Mouse (Mus musculus): ENCODE results near the gene Atp5b. TPM values are rescaled to one million over a fixed set of nuclear protein-coding genes. Genes with fewer than 3 reads are reported as not detected.

Atp5b gene
- polyA plus RNA-seq (2014; fragmentation: Nextera tagmentation; extraction: Ambion mirVana) = 1,898 and 2,035 TPM in 2 replicates

DNA sequence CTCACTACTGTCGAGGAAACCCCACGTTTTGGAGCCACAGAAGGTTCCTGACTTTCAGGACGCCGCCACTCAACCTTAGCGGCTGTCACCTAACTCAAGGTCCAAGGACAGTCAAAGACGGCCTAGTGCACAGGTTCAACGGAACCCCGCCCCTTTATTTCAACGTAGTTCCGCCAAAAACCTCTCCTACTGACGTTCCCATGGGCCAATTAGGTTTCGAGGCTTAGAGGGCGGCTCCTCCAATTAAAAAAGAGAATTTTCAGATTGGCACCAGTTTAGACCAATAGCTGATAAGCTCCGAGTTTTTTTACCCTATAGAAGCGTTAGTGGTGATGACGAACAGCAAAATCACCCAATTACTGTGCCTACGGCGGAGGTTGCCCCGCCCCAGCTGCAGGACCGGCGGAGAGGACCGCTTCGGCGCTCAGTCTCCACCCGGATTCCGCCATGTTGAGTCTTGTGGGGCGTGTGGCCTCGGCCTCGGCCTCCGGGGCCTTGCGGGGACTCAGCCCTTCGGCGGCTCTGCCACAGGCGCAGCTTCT lies at the start of gene Atp5b:
TSS of gene Atp5b (plus strand) at position 394 of the 542 bp plus-strand sequence.
- peak; percentile 99 for DNase-seq
- H3K9ac ChIP-seq (replicated peaks; ENCODE audit: low read length) = peak within 1 kb of the TSS; percentile 96
- WGBS = under 1% methylated on average over 34 of the region's 34 CpGs
- no peaks in the 10 kb centered on the region for H3K27me3 ChIP-seq (ENCODE audit: control insufficient read depth, insufficient read depth, low read length)
- peak within 1 kb of the TSS; percentile 82 for H3K4me2 ChIP-seq (ENCODE audit: low read length)
- peaks cover 11% of the 10 kb centered on the region for H3K4me1 ChIP-seq (ENCODE audit: control insufficient read depth, insufficient read depth, low read length)
- peak; percentile 98 for ATAC-seq (ENCODE audit: low FRiP score, low TSS enrichment)
- H3K4me3 ChIP-seq (replicated peaks; ENCODE audit: low read depth, low read length) = peak within 1 kb of the TSS; percentile 96
- H3K27ac ChIP-seq (replicated peaks; ENCODE audit: low read depth, low read length) = peak within 1 kb of the TSS; percentile 92
- H3K36me3 ChIP-seq (ENCODE audit: control insufficient read depth, insufficient read depth, low read length) = peaks cover 35% of the 10 kb centered on the region
- H3K9me3 ChIP-seq (ENCODE audit: control insufficient read depth, low read length) = no peaks in the 10 kb centered on the region

DNA sequence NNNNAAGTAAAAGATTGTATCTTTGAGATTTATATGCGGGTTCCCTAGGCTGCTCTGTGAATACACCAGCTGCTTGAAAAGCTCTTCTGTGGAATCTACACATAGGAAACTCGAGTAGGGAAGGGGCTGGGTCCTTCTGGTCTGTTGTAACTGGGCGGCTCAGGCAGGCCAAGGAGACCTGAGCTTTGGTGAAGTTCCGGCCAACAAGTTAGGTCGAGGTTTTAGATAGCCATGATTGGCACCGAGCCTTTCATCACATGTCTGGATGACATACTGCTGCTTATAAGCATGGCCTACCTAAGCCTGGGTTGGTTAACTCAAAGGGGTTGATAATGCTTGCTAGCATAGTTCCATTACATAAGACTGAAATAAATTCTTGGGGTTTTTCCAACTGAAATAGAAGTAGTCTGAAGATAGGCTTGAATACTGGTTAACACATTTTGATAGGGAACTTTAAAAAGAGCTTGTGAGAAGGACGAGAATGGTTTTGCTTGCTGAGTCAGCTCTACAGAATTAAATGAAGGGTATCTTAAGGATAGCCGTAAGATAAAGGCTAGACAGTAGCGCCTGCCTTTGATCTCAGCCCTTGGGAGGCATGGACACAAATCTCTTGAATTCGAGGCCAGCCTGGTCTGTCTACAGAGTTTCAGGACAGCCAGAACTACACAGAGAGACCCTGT lies 46.2 kb upstream of the Atp5b start:
- no peaks in the 10 kb centered on the region for H3K9me3 ChIP-seq (ENCODE audit: control insufficient read depth, low read length)
- no peaks in the 10 kb centered on the region for H3K27me3 ChIP-seq (ENCODE audit: control insufficient read depth, insufficient read depth, low read length)
- peak overlapping the region; percentile 96 for H3K4me2 ChIP-seq (ENCODE audit: low read length)
- ATAC-seq (ENCODE audit: low FRiP score, low TSS enrichment) = no peak
- peak; percentile 32 for DNase-seq
- H3K4me3 ChIP-seq (replicated peaks; ENCODE audit: low read depth, low read length) = peak overlapping the region; percentile 99
- peak overlapping the region; percentile 97 for H3K9ac ChIP-seq (replicated peaks; ENCODE audit: low read length)
- H3K4me1 ChIP-seq (ENCODE audit: control insufficient read depth, insufficient read depth, low read length) = peaks cover 17% of the 10 kb centered on the region
- peaks cover 32% of the 10 kb centered on the region for H3K36me3 ChIP-seq (ENCODE audit: control insufficient read depth, insufficient read depth, low read length)
- 4% methylated on average over 10 of the region's 10 CpGs for WGBS
- H3K27ac ChIP-seq (replicated peaks; ENCODE audit: low read depth, low read length) = 0 out of 2 replicates have a peak overlapping the region, but pooled peaks have one; percentile 94

DNA sequence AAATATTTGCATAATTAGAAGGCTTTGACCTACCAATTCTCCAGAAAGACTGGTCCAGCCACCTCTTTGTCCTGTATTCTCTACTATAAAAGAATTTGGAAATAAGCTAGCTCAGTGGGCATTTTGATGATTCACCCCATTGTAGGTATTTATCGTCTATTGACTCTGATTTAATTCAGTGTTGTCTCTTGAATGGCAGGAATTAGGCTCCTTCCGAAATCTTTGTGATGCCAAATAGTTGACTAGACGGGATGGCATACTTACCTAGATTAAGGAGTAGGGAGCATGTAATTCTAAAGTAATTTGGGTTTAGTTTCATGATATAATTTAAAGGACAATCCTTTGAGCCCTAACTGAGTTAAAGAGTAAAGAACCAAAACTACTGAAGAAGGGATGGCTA lies 45.2 kb upstream of the Atp5b start:
- no peak overlapping the region for H3K9ac ChIP-seq (replicated peaks; ENCODE audit: low read length)

DNA sequence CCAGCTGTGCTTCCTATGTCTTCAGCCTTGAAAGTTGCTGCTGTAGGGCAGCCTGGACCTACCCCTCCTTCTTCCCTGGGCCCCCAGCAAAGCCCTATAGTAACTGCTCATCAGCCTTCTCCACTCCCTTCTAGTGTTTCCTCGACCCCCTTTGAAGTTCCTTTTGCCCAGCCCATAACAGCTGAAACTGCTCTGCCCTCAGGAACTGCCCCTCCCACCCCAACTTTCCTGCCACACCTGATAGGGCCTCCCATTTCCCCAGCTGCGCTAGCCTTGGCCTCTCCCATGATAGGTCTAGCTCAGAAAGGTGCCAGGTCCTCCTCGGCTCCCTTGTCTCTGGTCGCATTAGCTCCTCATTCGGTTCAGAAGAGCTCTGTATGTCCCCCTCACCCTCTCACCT lies 43.9 kb upstream of the Atp5b start:
- Histone ChIP-seq H3K27me3 (ENCODE audit: control insufficient read depth, insufficient read depth, low read length) (no peaks in the 10 kb centered on the region), H3K9ac (replicated peaks; ENCODE audit: low read length) (no peak overlapping the region), H3K4me2 (ENCODE audit: low read length) (no peak overlapping the region), H3K4me3 (replicated peaks; ENCODE audit: low read depth, low read length) (no peak overlapping the region), H3K36me3 (ENCODE audit: control insufficient read depth, insufficient read depth, low read length) (peaks cover 52% of the 10 kb centered on the region), H3K9me3 (ENCODE audit: control insufficient read depth, low read length) (no peaks in the 10 kb centered on the region), H3K27ac (replicated peaks; ENCODE audit: low read depth, low read length) (no peak overlapping the region), H3K4me1 (ENCODE audit: control insufficient read depth, insufficient read depth, low read length) (peaks cover 17% of the 10 kb centered on the region)
- 77% methylated on average over 5 of the region's 5 CpGs for WGBS
- no peak for ATAC-seq (ENCODE audit: low FRiP score, low TSS enrichment)
- no peak for DNase-seq

More for the DNA sequence above, 45.2 kb upstream of the Atp5b start:
- WGBS = 48% methylated on average over 3 of the region's 3 CpGs
- Histone ChIP-seq H3K9me3 (ENCODE audit: control insufficient read depth, low read length) (no peaks in the 10 kb centered on the region), H3K4me2 (ENCODE audit: low read length) (peak overlapping the region; percentile 96), H3K4me1 (ENCODE audit: control insufficient read depth, insufficient read depth, low read length) (peaks cover 17% of the 10 kb centered on the region), H3K36me3 (ENCODE audit: control insufficient read depth, insufficient read depth, low read length) (peaks cover 39% of the 10 kb centered on the region), H3K27ac (replicated peaks; ENCODE audit: low read depth, low read length) (no peak overlapping the region), H3K27me3 (ENCODE audit: control insufficient read depth, insufficient read depth, low read length) (no peaks in the 10 kb centered on the region), H3K4me3 (replicated peaks; ENCODE audit: low read depth, low read length) (no peak overlapping the region)
- DNase-seq = no peak
- no peak for ATAC-seq (ENCODE audit: low FRiP score, low TSS enrichment)

DNA sequence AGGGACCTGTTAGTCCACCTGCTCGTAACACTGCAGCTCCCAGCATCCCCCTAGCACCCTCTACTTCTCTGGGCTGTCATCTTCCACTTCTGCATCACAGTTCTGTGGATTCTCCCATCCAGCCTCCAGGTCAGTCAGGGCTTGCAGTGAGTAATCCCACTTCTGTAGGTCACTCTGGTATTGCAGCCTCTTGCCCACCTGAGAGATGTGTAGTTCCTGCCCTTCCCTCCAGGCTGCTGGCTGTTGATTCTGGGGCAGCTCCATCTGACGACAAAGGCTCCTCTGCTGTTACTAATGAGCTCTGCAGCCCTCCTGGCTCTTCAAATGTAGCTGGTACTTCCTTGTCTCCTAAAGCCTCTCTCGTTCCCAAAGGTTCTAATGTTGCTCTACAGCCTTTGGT lies 43.2 kb upstream of the Atp5b start:
- no peak overlapping the region for H3K9ac ChIP-seq (replicated peaks; ENCODE audit: low read length)
- no peaks in the 10 kb centered on the region for H3K9me3 ChIP-seq (ENCODE audit: control insufficient read depth, low read length)
- no peak overlapping the region for H3K4me3 ChIP-seq (replicated peaks; ENCODE audit: low read depth, low read length)
- no peak for DNase-seq
- H3K4me2 ChIP-seq (ENCODE audit: low read length) = no peak overlapping the region
- H3K27ac ChIP-seq (replicated peaks; ENCODE audit: low read depth, low read length) = no peak overlapping the region
- 72% methylated on average over 3 of the region's 3 CpGs for WGBS
- ATAC-seq (ENCODE audit: low FRiP score, low TSS enrichment) = no peak
- peaks cover 13% of the 10 kb centered on the region for H3K4me1 ChIP-seq (ENCODE audit: control insufficient read depth, insufficient read depth, low read length)
- peaks cover 59% of the 10 kb centered on the region for H3K36me3 ChIP-seq (ENCODE audit: control insufficient read depth, insufficient read depth, low read length)
- H3K27me3 ChIP-seq (ENCODE audit: control insufficient read depth, insufficient read depth, low read length) = no peaks in the 10 kb centered on the region

DNA sequence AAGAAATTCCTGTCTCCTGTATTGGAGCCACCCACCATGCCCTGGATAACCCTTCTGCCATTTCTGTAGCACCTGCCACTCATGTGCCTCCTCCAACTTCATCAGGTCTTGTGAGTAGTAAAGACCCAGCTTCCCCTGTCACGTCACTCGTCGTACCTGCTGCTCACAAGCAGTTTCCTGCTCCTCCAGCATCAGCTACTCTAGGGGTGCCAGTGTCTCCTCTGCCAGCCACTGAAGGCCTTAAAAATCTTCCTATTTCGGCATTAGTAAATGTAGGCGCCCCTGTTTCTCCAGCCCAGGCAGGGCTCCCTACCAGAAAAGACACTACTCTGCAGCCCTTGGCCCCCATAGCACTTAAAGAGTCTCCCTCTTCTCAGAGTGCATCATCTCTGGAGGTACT lies 42.8 kb upstream of the Atp5b start:
- Histone ChIP-seq H3K36me3 (ENCODE audit: control insufficient read depth, insufficient read depth, low read length) (peaks cover 62% of the 10 kb centered on the region), H3K4me2 (ENCODE audit: low read length) (no peak overlapping the region), H3K27me3 (ENCODE audit: control insufficient read depth, insufficient read depth, low read length) (no peaks in the 10 kb centered on the region), H3K9me3 (ENCODE audit: control insufficient read depth, low read length) (no peaks in the 10 kb centered on the region), H3K4me1 (ENCODE audit: control insufficient read depth, insufficient read depth, low read length) (peaks cover 11% of the 10 kb centered on the region), H3K4me3 (replicated peaks; ENCODE audit: low read depth, low read length) (no peak overlapping the region), H3K9ac (replicated peaks; ENCODE audit: low read length) (no peak overlapping the region), H3K27ac (replicated peaks; ENCODE audit: low read depth, low read length) (no peak overlapping the region)
- ATAC-seq (ENCODE audit: low FRiP score, low TSS enrichment) = no peak
- 89% methylated on average over 5 of the region's 5 CpGs for WGBS
- no peak for DNase-seq

DNA sequence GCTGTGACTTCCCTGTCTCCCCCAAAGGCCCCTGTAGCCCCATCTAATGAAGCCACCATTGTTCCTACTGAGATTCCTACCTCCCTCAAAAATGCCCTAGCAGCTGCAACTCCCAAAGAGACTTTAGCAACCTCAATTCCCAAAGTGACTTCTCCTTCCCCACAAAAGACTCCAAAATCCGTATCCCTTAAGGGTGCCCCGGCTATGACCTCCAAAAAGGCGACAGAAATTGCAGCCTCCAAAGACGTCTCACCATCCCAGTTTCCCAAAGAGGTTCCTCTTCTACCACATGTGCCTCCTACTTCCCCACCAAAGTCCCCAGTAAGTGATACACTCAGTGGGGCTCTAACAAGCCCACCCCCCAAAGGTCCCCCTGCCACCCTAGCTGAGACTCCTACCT lies 41.4 kb upstream of the Atp5b start:
- Histone ChIP-seq H3K4me2 (ENCODE audit: low read length) (no peak overlapping the region), H3K9me3 (ENCODE audit: control insufficient read depth, low read length) (no peaks in the 10 kb centered on the region), H3K27ac (replicated peaks; ENCODE audit: low read depth, low read length) (no peak overlapping the region), H3K4me1 (ENCODE audit: control insufficient read depth, insufficient read depth, low read length) (peaks cover 9% of the 10 kb centered on the region), H3K36me3 (ENCODE audit: control insufficient read depth, insufficient read depth, low read length) (peaks cover 73% of the 10 kb centered on the region), H3K9ac (replicated peaks; ENCODE audit: low read length) (no peak overlapping the region), H3K27me3 (ENCODE audit: control insufficient read depth, insufficient read depth, low read length) (no peaks in the 10 kb centered on the region), H3K4me3 (replicated peaks; ENCODE audit: low read depth, low read length) (no peak overlapping the region)
- no peak for DNase-seq
- 86% methylated on average over 4 of the region's 4 CpGs for WGBS
- ATAC-seq (ENCODE audit: low FRiP score, low TSS enrichment) = no peak

DNA sequence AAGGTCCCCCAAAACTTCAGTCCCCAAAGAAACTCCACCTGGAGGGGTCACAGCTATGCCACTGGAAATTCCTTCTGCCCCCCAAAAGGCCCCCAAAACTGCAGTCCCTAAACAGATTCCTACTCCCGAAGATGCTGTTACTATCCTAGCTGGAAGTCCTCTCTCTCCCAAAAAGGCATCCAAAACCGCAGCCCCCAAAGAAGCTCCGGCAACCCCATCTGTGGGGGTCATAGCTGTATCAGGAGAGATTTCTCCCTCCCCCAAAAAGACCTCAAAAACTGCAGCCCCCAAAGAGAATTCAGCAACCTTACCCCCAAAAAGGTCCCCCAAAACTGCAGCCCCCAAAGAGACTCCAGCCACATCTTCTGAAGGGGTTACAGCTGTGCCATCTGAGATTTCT lies 40.6 kb upstream of the Atp5b start:
- DNase-seq (no peak), ATAC-seq (ENCODE audit: low FRiP score, low TSS enrichment) (no peak)
- Histone ChIP-seq H3K9ac (replicated peaks; ENCODE audit: low read length) (no peak overlapping the region), H3K4me2 (ENCODE audit: low read length) (no peak overlapping the region), H3K9me3 (ENCODE audit: control insufficient read depth, low read length) (no peaks in the 10 kb centered on the region), H3K36me3 (ENCODE audit: control insufficient read depth, insufficient read depth, low read length) (peaks cover 79% of the 10 kb centered on the region), H3K27ac (replicated peaks; ENCODE audit: low read depth, low read length) (no peak overlapping the region), H3K4me1 (ENCODE audit: control insufficient read depth, insufficient read depth, low read length) (peaks cover under 1% of the 10 kb centered on the region), H3K4me3 (replicated peaks; ENCODE audit: low read depth, low read length) (no peak overlapping the region), H3K27me3 (ENCODE audit: control insufficient read depth, insufficient read depth, low read length) (no peaks in the 10 kb centered on the region)
- WGBS = 91% methylated on average over 3 of the region's 3 CpGs
